Mouse (Mus musculus): Measurements from ENCODE around the gene Prim2.
"Not testable (repeated sequence)": the region's sequence is repeated elsewhere in the genome, so short reads cannot be mapped to it uniquely, and the experiment has no call there.

The Prim2 gene

GRCm38 (mm10) chr1:33650875-33651274 lies 18.7 kb downstream of the Prim2 start:
- no peak for DNase-seq (ENCODE audit: low spot score)

- DNase-seq (ENCODE audit: low spot score), result no peak
Measured at GRCm38 (mm10) chr1:33649534-33650108, 20.0 kb downstream of the Prim2 start.

GRCm38 (mm10) chr1:33649021-33649420 lies 20.6 kb downstream of the Prim2 start:
- no peak for DNase-seq (ENCODE audit: low spot score)

- DNase-seq (ENCODE audit: low spot score), result no peak
Measured at GRCm38 (mm10) chr1:33647661-33648060, 21.9 kb downstream of the Prim2 start.

GRCm38 (mm10) chr1:33647173-33647572 lies 22.4 kb downstream of the Prim2 start:
- DNase-seq (ENCODE audit: low spot score), result no peak

DNA sequence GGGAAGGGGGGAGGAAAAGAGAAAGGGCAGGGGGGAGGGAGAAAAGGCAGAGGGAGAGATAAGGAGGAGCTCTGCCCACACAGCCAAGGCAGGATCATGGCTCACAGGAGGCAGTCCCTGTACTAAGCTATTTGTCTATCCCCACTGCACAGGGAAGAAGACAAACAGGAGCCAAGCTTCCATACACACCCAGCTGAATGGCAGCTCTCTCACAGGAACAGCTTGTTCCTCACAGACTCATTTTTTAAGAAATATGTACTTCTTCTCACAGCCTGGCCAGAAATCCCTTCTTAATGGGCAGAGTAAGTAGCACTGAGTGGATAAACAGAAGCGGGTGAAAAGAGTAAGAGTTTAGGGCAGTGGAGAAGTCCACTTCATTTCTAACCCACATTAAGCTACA lies 23.9 kb downstream of the Prim2 start:
- DNase-seq (ENCODE audit: low spot score), result no peak

GRCm38 (mm10) chr1:33641139-33641538 lies 28.5 kb downstream of the Prim2 start:
- no peak for DNase-seq (ENCODE audit: low spot score)

DNA sequence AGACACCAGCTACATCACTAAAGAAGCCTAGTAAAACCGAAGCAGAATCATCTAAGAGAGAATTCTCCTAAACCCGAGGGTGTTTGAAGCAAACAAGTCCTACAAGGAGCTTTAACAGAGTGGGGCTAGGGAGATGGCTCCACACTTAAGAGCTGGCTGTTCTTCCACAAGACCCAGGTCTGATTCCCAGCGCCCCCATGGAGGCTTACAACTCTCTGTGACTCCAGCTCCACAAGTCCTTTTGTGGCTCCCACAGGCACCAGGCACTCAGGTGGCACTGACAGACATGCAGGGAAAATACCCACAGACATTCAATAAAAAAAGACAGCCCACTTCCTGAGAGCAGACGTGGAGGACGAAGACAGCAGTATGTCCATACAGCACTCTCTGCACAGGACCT lies 29.5 kb downstream of the Prim2 start:
- no peak for DNase-seq (ENCODE audit: low spot score)

- no peak for DNase-seq (ENCODE audit: low spot score)
Measured at GRCm38 (mm10) chr1:33639234-33639633, 30.4 kb downstream of the Prim2 start.

GRCm38 (mm10) chr1:33637827-33638226 lies 31.8 kb downstream of the Prim2 start:
- no peak for DNase-seq (ENCODE audit: low spot score)

- DNase-seq (ENCODE audit: low spot score), result no peak
Measured at GRCm38 (mm10) chr1:33636421-33637195, 33.0 kb downstream of the Prim2 start.

- not testable (repeated sequence) for DNase-seq (ENCODE audit: low spot score)
Measured at GRCm38 (mm10) chr1:33631002-33631618, 38.5 kb downstream of the Prim2 start.

DNA sequence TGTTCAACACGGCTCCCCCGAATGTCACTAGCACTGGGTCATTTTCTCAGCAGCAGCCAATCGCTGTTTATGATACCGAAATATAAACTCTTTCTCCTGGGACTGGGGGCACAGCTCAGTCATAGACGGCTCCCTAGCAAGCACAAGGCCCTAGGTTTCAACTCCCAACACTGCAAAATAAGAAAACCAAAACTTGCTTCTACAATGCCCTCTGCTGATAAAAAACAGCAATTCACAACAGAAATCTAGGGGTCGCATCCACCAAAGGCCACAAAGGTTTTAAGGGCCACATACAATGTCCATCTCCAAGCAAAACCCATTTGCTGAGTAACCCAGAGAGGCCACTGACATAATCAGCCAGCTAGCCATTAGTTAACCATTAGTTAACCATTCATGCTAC lies 41.8 kb downstream of the Prim2 start:
- DNase-seq (ENCODE audit: low spot score), result no peak

GRCm38 (mm10) chr1:33627070-33627469 lies 42.5 kb downstream of the Prim2 start:
- DNase-seq (ENCODE audit: low spot score), result no peak

GRCm38 (mm10) chr1:33624900-33625299 lies 44.7 kb downstream of the Prim2 start:
- no peak for DNase-seq (ENCODE audit: low spot score)

GRCm38 (mm10) chr1:33624441-33624840 lies 45.2 kb downstream of the Prim2 start:
- no peak for DNase-seq (ENCODE audit: low spot score)

GRCm38 (mm10) chr1:33621791-33622190 lies 47.8 kb downstream of the Prim2 start:
- DNase-seq (ENCODE audit: low spot score), result no peak

DNA sequence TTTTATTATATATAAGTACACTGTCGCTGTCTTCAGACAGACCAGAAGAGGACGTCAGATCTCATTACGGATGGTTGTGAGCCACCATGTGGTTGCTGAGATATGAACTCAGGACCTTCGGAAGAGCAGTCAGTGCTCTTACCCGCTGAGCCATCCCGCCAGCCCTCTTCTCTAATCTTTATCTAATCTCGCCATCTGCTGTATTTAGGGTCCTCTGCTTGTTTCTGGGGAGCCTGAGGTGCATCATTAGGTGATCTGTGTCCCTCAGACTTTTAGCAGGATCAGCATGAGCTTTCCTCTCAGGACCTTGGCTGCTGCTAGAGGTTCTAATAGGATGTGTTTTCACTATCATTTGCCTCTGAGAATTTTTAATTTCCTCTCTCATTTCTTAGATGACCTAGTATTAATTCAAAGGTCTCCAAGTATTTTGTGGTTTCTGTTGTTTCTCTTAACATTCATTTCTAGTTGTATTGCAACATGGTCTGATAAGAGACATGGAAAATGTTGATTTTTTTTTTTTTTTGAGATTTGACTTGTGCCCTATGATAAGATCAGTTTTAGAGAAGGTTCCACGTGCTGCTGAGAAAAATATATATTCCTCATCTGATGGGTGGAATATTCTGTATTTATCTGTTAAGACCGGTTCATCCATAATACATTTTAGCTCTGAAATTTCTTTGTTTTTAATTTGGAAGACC lies 49.4 kb downstream of the Prim2 start:
- DNase-seq (ENCODE audit: low spot score), result no peak

- DNase-seq (ENCODE audit: low spot score), result not testable (repeated sequence)
Measured at GRCm38 (mm10) chr1:33616642-33617041, 53.0 kb downstream of the Prim2 start.

DNA sequence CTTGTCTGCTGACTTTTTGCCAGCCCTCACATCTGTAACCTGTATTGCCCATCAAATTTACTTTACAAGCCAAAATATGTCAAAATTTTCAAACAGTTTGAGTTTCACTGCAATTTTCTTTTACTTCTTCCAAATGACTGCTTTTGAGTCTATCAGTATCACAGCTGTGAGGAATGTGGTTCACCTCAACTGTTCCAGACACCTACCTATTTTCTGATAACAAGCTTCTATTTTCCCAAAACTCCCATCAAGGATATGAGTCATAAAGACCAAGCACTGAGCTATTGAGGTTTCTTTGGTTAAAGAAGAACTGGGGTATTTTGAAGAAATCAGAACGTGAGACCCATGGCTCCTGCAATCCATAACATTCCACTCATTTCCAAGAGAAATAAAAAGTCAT lies 57.5 kb downstream of the Prim2 start:
- no peak for DNase-seq (ENCODE audit: low spot score)

DNA sequence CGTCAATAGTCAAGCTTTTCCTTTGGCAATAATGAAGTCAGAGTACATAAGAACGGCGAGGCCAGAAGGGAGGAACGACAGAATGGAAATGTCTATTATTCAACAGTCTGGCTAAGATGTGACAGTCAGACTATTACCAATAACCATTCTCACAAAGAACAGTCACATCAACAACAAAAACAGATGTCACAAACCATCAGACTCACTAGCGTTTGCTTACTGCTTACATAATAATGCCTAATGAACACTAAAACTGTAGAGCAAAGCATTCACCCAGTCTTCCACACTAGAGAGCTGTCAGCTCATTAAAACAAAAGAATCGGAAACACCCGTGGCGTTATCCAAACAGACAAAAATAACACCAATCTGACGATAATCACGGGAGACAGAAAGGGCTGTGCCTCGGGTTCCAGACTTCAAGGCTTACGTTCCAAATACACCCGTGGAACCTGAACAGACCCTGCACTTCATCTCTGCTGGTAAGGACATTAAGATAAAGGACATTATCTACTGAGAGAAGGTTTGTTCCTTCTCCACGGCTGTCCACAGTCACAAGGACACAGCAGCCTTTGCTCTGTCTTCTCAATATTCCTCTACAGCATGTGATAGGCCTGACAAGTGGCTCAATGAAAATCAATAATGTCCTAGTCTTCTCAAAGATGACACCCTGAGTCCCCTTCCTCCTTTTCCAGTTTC lies 59.4 kb downstream of the Prim2 start:
- no peak for DNase-seq (ENCODE audit: low spot score)

DNA sequence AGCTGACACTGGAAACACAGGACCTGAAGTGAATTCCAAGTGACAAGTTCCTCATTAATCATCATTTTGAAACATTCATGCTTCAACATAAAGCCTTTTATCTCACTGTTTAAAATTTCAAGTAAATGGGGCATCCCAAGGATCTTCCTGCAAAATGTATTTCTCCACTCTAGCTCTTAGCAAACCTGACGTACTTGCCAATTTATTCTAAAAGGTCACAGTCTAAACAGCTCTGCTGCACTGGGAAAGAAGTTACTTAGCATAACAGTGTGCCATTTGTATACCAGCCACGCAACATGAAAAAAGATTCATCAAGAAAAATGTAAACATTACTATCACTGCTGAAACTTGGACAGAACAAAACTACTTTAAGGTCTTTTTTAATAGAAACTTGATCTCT lies 61.5 kb downstream of the Prim2 start:
- DNase-seq (ENCODE audit: low spot score), result no peak

All from T-cell, adult 2 months (primary cell).